Comparison of ENCODE assay signal across 13 mouse cellular contexts in the genomic region with DNA sequence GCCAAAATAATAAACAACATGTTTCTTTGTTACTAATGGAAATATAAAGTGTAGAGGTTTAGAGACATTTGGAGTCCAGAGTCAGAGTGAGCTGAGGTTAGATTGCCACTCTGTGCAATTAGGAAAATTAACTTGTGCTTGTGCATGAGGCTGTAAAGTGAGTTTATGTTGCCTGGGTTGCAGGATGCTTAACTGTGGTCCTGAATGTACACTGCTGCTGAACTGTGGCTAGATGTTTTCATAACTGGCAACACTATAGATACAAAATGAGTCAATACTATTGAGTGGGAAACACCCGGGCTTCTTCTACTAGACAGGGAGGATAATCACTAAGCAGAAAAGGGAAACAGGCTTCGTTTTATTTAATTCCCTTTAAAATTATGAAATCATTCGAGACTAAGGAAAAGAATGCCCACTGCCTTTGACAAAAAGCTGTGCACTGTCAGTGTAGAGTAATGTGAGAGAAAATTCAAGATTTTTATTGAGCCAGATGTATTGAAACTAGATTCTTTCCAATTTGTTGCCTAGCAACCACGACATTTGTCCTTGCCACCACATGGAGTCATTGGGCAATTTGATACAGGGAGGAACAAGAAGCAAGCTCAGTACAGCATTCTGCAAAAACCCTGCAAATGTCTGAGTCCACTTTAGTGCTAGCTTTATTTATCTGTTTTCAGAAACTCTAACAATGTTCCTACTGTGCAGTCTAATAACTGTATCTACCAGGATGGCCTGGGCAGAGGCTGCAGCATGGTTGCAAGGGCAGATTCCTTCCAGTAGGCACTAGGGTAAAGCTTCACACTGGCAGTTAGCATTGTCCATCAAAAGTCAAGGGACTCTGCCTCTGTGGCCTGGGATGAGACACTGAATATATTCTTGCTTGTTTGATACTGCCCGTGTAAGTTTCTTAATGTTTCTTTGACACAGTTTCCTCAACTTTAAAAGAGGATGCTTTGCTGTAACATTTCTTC.
A peak's percentile ranks its signal among the peaks of the same experiment; 100 is the strongest.
DNase-seq lines count a peak whose midpoint lies in the region; ATAC-seq lines count a peak whose summit lies in the region.
"Had no signal": no experiment of that assay in that cellular context is flagged by ENCODE, and none has a peak within 500 bp of the region (broad histone marks: within the 10 kb centered on the region; RNA-seq: fewer than 3 reads in every experiment).

No protein-coding gene starts in this region.

- no peak overlapping the region for H3K4me2 ChIP-seq in midbrain, embryonic 12.5 days (replicated peaks)
- no peak overlapping the region for H3K4me2 ChIP-seq in kidney, embryonic 15.5 days
- H3K4me2 ChIP-seq: liver, embryonic 13.5 days had no signal

- no peak overlapping the region for H3K4me3 ChIP-seq in hindbrain, embryonic 10.5 days
- no peak overlapping the region for H3K4me3 ChIP-seq in midbrain, embryonic 12.5 days
- H3K4me3 ChIP-seq in kidney, embryonic 15.5 days (replicated peaks): no peak overlapping the region
- H3K4me3 ChIP-seq: liver, embryonic 13.5 days; myocyte had no signal

- H3K4me1 ChIP-seq in hindbrain, embryonic 10.5 days (replicated peaks): peaks cover 18% of the 10 kb centered on the region
- H3K4me1 ChIP-seq in midbrain, embryonic 12.5 days: peaks cover 9% of the 10 kb centered on the region
- no peaks in the 10 kb centered on the region for H3K4me1 ChIP-seq in kidney, embryonic 15.5 days

- peak; percentile 70 for DNase-seq in brain, adult 2 months (ENCODE audit: low read depth, low spot score)
- DNase-seq in embryo, embryonic 11 days: peak; percentile 65
- peak; percentile 23 for DNase-seq in hindbrain, embryonic 10.5 days (ENCODE audit: low spot score)
- DNase-seq in urinary bladder, postnatal 14 days (ENCODE audit: low spot score): no peak
- DNase-seq in heart, postnatal 36 days: no peak
- DNase-seq in left cerebral cortex, adult 8-10 months (ENCODE audit: low spot score in 2 of 2): no peak
- DNase-seq: adrenal gland, postnatal 25 days; kidney, postnatal 4 days; liver, embryonic 13.5 days had no signal

- 57% methylated on average over 5 of the region's 5 CpGs for WGBS in hindbrain, embryonic 10.5 days
- WGBS in midbrain, embryonic 12.5 days: 47% methylated on average over 5 of the region's 5 CpGs
- 65% methylated on average over 5 of the region's 5 CpGs for WGBS in kidney, embryonic 15.5 days

- no peaks in the 10 kb centered on the region for H3K36me3 ChIP-seq in hindbrain, embryonic 10.5 days
- no peaks in the 10 kb centered on the region for H3K36me3 ChIP-seq in midbrain, embryonic 12.5 days
- H3K36me3 ChIP-seq in kidney, embryonic 15.5 days: no peaks in the 10 kb centered on the region
- H3K36me3 ChIP-seq: G1E; liver, embryonic 13.5 days had no signal

- no peak overlapping the region for H3K9ac ChIP-seq in midbrain, embryonic 12.5 days (replicated peaks)
- no peak overlapping the region for H3K9ac ChIP-seq in kidney, embryonic 15.5 days
- H3K9ac ChIP-seq: liver, embryonic 13.5 days had no signal

- ATAC-seq in midbrain, embryonic 12.5 days (ENCODE audit: low FRiP score, low read depth): 0 out of 2 replicates have a peak, but pooled peaks have one; percentile 54
- no peak for ATAC-seq in kidney, embryonic 15.5 days (replicated peaks; ENCODE audit: low FRiP score)

- intact Hi-C loops in heart, postnatal 36 days (cut with DNase I): no loop called here

- peak overlapping the region; percentile 62; the same call in 1 of the 2 replicates for H3K27ac ChIP-seq in hindbrain, embryonic 10.5 days
- H3K27ac ChIP-seq in midbrain, embryonic 12.5 days (replicated peaks): no peak overlapping the region
- H3K27ac ChIP-seq in kidney, embryonic 15.5 days: no peak overlapping the region
- H3K27ac ChIP-seq: liver, embryonic 13.5 days had no signal

- no peaks in the 10 kb centered on the region for H3K27me3 ChIP-seq in hindbrain, embryonic 10.5 days (ENCODE audit: insufficient read depth, poor library complexity, severe bottlenecking)
- H3K27me3 ChIP-seq in midbrain, embryonic 12.5 days: no peaks in the 10 kb centered on the region
- no peaks in the 10 kb centered on the region for H3K27me3 ChIP-seq in kidney, embryonic 15.5 days
- H3K27me3 ChIP-seq: liver, embryonic 13.5 days had no signal

- H3K9me3 ChIP-seq in hindbrain, embryonic 10.5 days: no peaks in the 10 kb centered on the region
- H3K9me3 ChIP-seq in midbrain, embryonic 12.5 days: no peaks in the 10 kb centered on the region
- no peaks in the 10 kb centered on the region for H3K9me3 ChIP-seq in kidney, embryonic 15.5 days (replicated peaks)
- H3K9me3 ChIP-seq: G1E; liver, embryonic 13.5 days had no signal

Comparison
In these comparisons a context has a peak if more than half of its experiments do, and no peak if none do; other contexts are left out.
1. DNase-seq: peak in brain, adult 2 months (single experiment), embryo, embryonic 11 days (single experiment) and hindbrain, embryonic 10.5 days (single experiment); none in urinary bladder, postnatal 14 days (single experiment), heart, postnatal 36 days (0 of 2) and left cerebral cortex, adult 8-10 months (0 of 2).